Mouse (Mus musculus): ENCODE results near the gene 2310061N02Rik.

The 2310061N02Rik gene

GRCm38 (mm10) chr16:88711245-88711644 lies 3.5 kb upstream of the 2310061N02Rik start:
- TF ChIP-seq POU5F1 (IDR thresholded peaks at IDR 0.05; ENCODE audit: borderline replicate concordance, low read length) (no peak), CTCF (conservative IDR thresholded peaks at IDR 0.05; ENCODE audit: low read length) (peak; percentile 22; the same call in 1 of the 2 replicates)
- Histone ChIP-seq H3K27me3 (ENCODE audit: insufficient read depth, low read length) (peaks cover 5% of the 10 kb centered on the region), H3K36me3 (ENCODE audit: insufficient read depth, low read length) (no peaks in the 10 kb centered on the region), H3K4me3 (replicated peaks; ENCODE audit: low read length) (no peak overlapping the region), H3K4me1 (replicated peaks; ENCODE audit: low read depth, low read length) (no peaks in the 10 kb centered on the region), H3K9me3 (ENCODE audit: low read length) (peaks cover 23% of the 10 kb centered on the region)

- H3K4me3 ChIP-seq (replicated peaks; ENCODE audit: low read length), result no peak overlapping the region
- peaks cover 23% of the 10 kb centered on the region for H3K9me3 ChIP-seq (ENCODE audit: low read length)
- TF ChIP-seq NANOG (IDR thresholded peaks at IDR 0.05; ENCODE audit: borderline replicate concordance, low read length) (no peak), POU5F1 (IDR thresholded peaks at IDR 0.05; ENCODE audit: borderline replicate concordance, low read length) (no peak), CTCF (conservative IDR thresholded peaks at IDR 0.05; ENCODE audit: low read length) (no peak)
- H3K36me3 ChIP-seq (ENCODE audit: insufficient read depth, low read length), result no peaks in the 10 kb centered on the region
- H3K27me3 ChIP-seq (ENCODE audit: insufficient read depth, low read length), result peaks cover 5% of the 10 kb centered on the region
- no peaks in the 10 kb centered on the region for H3K4me1 ChIP-seq (replicated peaks; ENCODE audit: low read depth, low read length)
Measured at GRCm38 (mm10) chr16:88710757-88711156, 3.0 kb upstream of the 2310061N02Rik start.

GRCm38 (mm10) chr16:88701072-88701864 lies 6.5 kb downstream of the 2310061N02Rik start:
- no peaks in the 10 kb centered on the region for H3K36me3 ChIP-seq (ENCODE audit: insufficient read depth, low read length)
- no peaks in the 10 kb centered on the region for H3K27me3 ChIP-seq (ENCODE audit: insufficient read depth, low read length)
- H3K9me3 ChIP-seq (ENCODE audit: low read length), result no peaks in the 10 kb centered on the region
- H3K4me1 ChIP-seq (replicated peaks; ENCODE audit: low read depth, low read length), result peaks cover 4% of the 10 kb centered on the region; the same call in 1 of the 2 replicates
- H3K4me3 ChIP-seq (replicated peaks; ENCODE audit: low read length), result no peak overlapping the region
- TF ChIP-seq POU5F1 (IDR thresholded peaks at IDR 0.05; ENCODE audit: borderline replicate concordance, low read length) (no peak), NANOG (IDR thresholded peaks at IDR 0.05; ENCODE audit: borderline replicate concordance, low read length) (no peak), CTCF (conservative IDR thresholded peaks at IDR 0.05; ENCODE audit: low read length) (no peak)

- TF ChIP-seq NANOG (IDR thresholded peaks at IDR 0.05; ENCODE audit: borderline replicate concordance, low read length) (no peak), CTCF (conservative IDR thresholded peaks at IDR 0.05; ENCODE audit: low read length) (no peak), POU5F1 (IDR thresholded peaks at IDR 0.05; ENCODE audit: borderline replicate concordance, low read length) (no peak)
- no peaks in the 10 kb centered on the region for H3K27me3 ChIP-seq (ENCODE audit: insufficient read depth, low read length)
- H3K4me3 ChIP-seq (replicated peaks; ENCODE audit: low read length), result no peak overlapping the region
Measured at GRCm38 (mm10) chr16:88696256-88696655, 11.5 kb downstream of the 2310061N02Rik start.

GRCm38 (mm10) chr16:88681282-88681681 lies 26.5 kb downstream of the 2310061N02Rik start:
- no peaks in the 10 kb centered on the region for H3K36me3 ChIP-seq (ENCODE audit: insufficient read depth, low read length)
- H3K4me1 ChIP-seq (replicated peaks; ENCODE audit: low read depth, low read length), result no peaks in the 10 kb centered on the region
- H3K27me3 ChIP-seq (ENCODE audit: insufficient read depth, low read length), result no peaks in the 10 kb centered on the region
- H3K4me3 ChIP-seq (replicated peaks; ENCODE audit: low read length), result no peak overlapping the region
- H3K9me3 ChIP-seq (ENCODE audit: low read length), result no peaks in the 10 kb centered on the region
- no peak for TF ChIP-seq POU5F1 (IDR thresholded peaks at IDR 0.05; ENCODE audit: borderline replicate concordance, low read length)
- TF ChIP-seq CTCF (conservative IDR thresholded peaks at IDR 0.05; ENCODE audit: low read length), result no peak
- TF ChIP-seq NANOG (IDR thresholded peaks at IDR 0.05; ENCODE audit: borderline replicate concordance, low read length), result no peak

More at GRCm38 (mm10) chr16:88696256-88696655, 11.5 kb downstream of the 2310061N02Rik start:
- H3K4me1 ChIP-seq (replicated peaks; ENCODE audit: low read depth, low read length), result peaks cover 4% of the 10 kb centered on the region; the same call in 1 of the 2 replicates
- no peaks in the 10 kb centered on the region for H3K9me3 ChIP-seq (ENCODE audit: low read length)
- H3K36me3 ChIP-seq (ENCODE audit: insufficient read depth, low read length), result no peaks in the 10 kb centered on the region

- no peaks in the 10 kb centered on the region for H3K4me1 ChIP-seq (replicated peaks; ENCODE audit: low read depth, low read length)
- H3K36me3 ChIP-seq (ENCODE audit: insufficient read depth, low read length), result no peaks in the 10 kb centered on the region
- H3K27me3 ChIP-seq (ENCODE audit: insufficient read depth, low read length), result no peaks in the 10 kb centered on the region
- no peaks in the 10 kb centered on the region for H3K9me3 ChIP-seq (ENCODE audit: low read length)
- H3K4me3 ChIP-seq (replicated peaks; ENCODE audit: low read length), result no peak overlapping the region
- TF ChIP-seq POU5F1 (IDR thresholded peaks at IDR 0.05; ENCODE audit: borderline replicate concordance, low read length) (no peak), CTCF (conservative IDR thresholded peaks at IDR 0.05; ENCODE audit: low read length) (no peak), NANOG (IDR thresholded peaks at IDR 0.05; ENCODE audit: borderline replicate concordance, low read length) (no peak)
Measured at GRCm38 (mm10) chr16:88679099-88679498, 28.7 kb downstream of the 2310061N02Rik start.

- Histone ChIP-seq H3K4me1 (replicated peaks; ENCODE audit: low read depth, low read length) (no peaks in the 10 kb centered on the region), H3K27me3 (ENCODE audit: insufficient read depth, low read length) (no peaks in the 10 kb centered on the region)
- TF ChIP-seq POU5F1 (IDR thresholded peaks at IDR 0.05; ENCODE audit: borderline replicate concordance, low read length) (no peak), CTCF (conservative IDR thresholded peaks at IDR 0.05; ENCODE audit: low read length) (no peak), NANOG (IDR thresholded peaks at IDR 0.05; ENCODE audit: borderline replicate concordance, low read length) (no peak)
Measured at GRCm38 (mm10) chr16:88671571-88671970, 36.2 kb downstream of the 2310061N02Rik start, which contains the start of gene Krtap27-1. Krtap27-1 (minus strand) TSS chr16:88671671.

GRCm38 (mm10) chr16:88657426-88657825 lies 50.3 kb downstream of the 2310061N02Rik start:
- TF ChIP-seq CTCF (conservative IDR thresholded peaks at IDR 0.05; ENCODE audit: low read length) (0 out of 2 replicates have a peak, but pooled peaks have one; percentile 4), NANOG (IDR thresholded peaks at IDR 0.05; ENCODE audit: borderline replicate concordance, low read length) (no peak)
- H3K9me3 ChIP-seq (ENCODE audit: low read length), result no peaks in the 10 kb centered on the region
- H3K4me3 ChIP-seq (replicated peaks; ENCODE audit: low read length), result no peak overlapping the region
- no peaks in the 10 kb centered on the region for H3K4me1 ChIP-seq (replicated peaks; ENCODE audit: low read depth, low read length)
- no peaks in the 10 kb centered on the region for H3K27me3 ChIP-seq (ENCODE audit: insufficient read depth, low read length)
- no peaks in the 10 kb centered on the region for H3K36me3 ChIP-seq (ENCODE audit: insufficient read depth, low read length)

More at GRCm38 (mm10) chr16:88671571-88671970, 36.2 kb downstream of the 2310061N02Rik start, which contains the start of gene Krtap27-1:
- Histone ChIP-seq H3K9me3 (ENCODE audit: low read length) (no peaks in the 10 kb centered on the region), H3K4me3 (replicated peaks; ENCODE audit: low read length) (no peak within 1 kb of the TSS), H3K36me3 (ENCODE audit: insufficient read depth, low read length) (no peaks in the 10 kb centered on the region)

Data from E14TG2a.4 (cell line).